Mouse (Mus musculus): ENCODE results near the gene Trp53tg5. TPM values are rescaled to one million over a fixed set of nuclear protein-coding genes. Genes with fewer than 3 reads are reported as not detected.

Gene Trp53tg5
- total and polyA plus RNA-seq, 3 experiments, result not detected

DNA sequence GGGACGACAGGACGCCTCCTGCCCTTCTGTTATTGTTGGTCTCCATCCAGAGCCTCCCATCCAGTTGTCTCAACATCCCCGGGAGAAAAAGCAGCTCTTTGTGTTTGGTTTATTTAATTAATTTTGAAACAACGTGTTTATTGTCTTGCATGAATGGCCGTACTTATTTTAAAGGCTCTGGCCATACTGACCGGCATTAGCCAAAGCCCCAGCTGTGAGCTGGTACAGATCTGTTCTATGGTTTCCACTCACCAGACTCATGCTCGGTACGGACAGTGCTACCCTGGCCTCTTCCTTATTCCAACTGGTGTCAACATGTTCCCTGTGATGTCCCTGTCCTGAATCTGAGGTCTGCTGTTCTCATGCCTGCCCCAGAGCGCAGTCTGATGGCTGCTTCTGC lies 42.4 kb upstream of the Trp53tg5 start:
- Histone ChIP-seq H3K9me3 (replicated peaks; ENCODE audit: low read length) (peaks cover 7% of the 10 kb centered on the region), H3K4me2 (ENCODE audit: insufficient read depth, low read depth, poor library complexity, severe bottlenecking) (no peak overlapping the region), H3K27me3 (replicated peaks) (peaks cover 9% of the 10 kb centered on the region), H3K79me2 (replicated peaks; ENCODE audit: control insufficient read depth, extremely low read depth, insufficient read depth, poor library complexity, severe bottlenecking) (no peaks in the 10 kb centered on the region), H3K36me3 (replicated peaks in 1 of 2; ENCODE audit: control insufficient read depth in 1 of 2, insufficient read depth in 1 of 2, low read length in 1 of 2) (peaks cover 0 to 8% of the 10 kb centered on the region in 2 experiments), H3K4me3 (replicated peaks in 1 of 3; ENCODE audit: low read depth in 2 of 3, low read length in 2 of 3, poor library complexity in 1 of 3) (no peak overlapping the region), H3K9ac (ENCODE audit: insufficient read depth, low read depth) (no peak overlapping the region), H3K27ac (ENCODE audit: insufficient read depth, low read depth) (no peak overlapping the region), H3K4me1 (ENCODE audit: control insufficient read depth in 1 of 2, insufficient read depth in 2 of 2) (peaks cover under 1 to 10% of the 10 kb centered on the region in 2 experiments)
- DNase-seq (ENCODE audit: extremely low read depth), result no peak
- dilution Hi-C loops (cut with MboI; ENCODE audit: extremely low pct_ligation_motif_present, extremely low pct_unique_long_range_greater_than_20kb, low sequenced_read_pairs), result no loop called here
- TF ChIP-seq ELF1 (IDR thresholded peaks at IDR 0.05; ENCODE audit: low read depth, low read length) (no peak), UBTF (IDR thresholded peaks at IDR 0.05; ENCODE audit: low read depth, low read length) (no peak)
- in situ Hi-C loops (cut with MboI; ENCODE audit: low pct_ligation_motif_present, low pct_unique_long_range_greater_than_20kb, low sequenced_read_pairs), result loop anchor here (5.0 kb wide), 1 partner anchor 109 kb away; the partner anchor contains the start of gene Matn4

DNA sequence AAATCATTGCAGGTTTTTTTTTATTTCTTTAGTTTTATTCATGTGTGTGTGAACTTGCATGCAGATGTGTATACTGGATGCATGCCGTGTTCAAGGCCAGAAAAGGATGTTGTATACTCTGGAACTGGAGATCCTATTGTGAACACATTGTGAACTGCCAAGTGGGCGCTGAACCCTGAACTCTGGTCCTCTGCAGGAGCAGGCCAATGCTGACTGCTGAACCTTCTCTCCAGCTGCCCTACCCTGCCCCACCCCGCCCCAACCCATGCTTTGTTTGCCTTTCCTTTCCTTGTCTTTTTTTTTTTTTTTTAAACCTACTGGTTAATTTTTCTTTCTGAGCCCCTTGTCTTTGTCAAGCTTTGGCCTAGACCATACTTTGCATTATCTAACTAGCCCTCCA lies 41.4 kb upstream of the Trp53tg5 start:
- DNase-seq (ENCODE audit: extremely low read depth), result no peak
- in situ Hi-C loops (cut with MboI; ENCODE audit: low pct_ligation_motif_present, low pct_unique_long_range_greater_than_20kb, low sequenced_read_pairs), result loop anchor here (5.0 kb wide), 1 partner anchor 108 kb away; the partner anchor contains the start of gene Matn4

DNA sequence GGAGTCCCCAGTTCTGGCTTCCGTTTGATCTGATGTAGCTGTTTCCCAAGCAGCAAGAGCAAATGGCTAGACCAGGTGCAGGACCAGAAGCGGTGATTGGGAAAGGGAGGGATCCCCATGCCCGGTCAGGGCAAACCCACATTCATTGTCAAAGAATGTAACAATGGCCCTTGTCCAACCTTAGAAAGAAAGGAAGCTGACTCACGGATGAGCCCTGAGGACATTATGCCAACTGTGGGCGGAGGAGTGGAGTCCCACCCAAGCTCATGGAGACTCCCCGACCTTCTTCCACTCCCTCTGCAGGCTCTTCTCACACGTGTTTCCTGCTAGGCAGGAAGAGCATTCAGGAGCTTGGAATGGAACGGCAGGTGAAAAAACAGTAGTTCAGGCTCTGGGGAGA lies 39.9 kb upstream of the Trp53tg5 start:
- Histone ChIP-seq H3K9me3 (replicated peaks; ENCODE audit: low read length) (peaks cover 7% of the 10 kb centered on the region), H3K27ac (ENCODE audit: insufficient read depth, low read depth) (no peak overlapping the region), H3K4me1 (ENCODE audit: control insufficient read depth in 1 of 2, insufficient read depth in 2 of 2) (no peaks in the 10 kb centered on the region), H3K4me3 (replicated peaks in 1 of 3; ENCODE audit: low read depth in 2 of 3, low read length in 2 of 3, poor library complexity in 1 of 3) (no peak overlapping the region), H3K27me3 (replicated peaks) (peaks cover 2% of the 10 kb centered on the region), H3K36me3 (replicated peaks in 1 of 2; ENCODE audit: control insufficient read depth in 1 of 2, insufficient read depth in 1 of 2, low read length in 1 of 2) (peaks cover 4 to 30% of the 10 kb centered on the region in 2 experiments), H3K9ac (ENCODE audit: insufficient read depth, low read depth) (no peak overlapping the region), H3K4me2 (ENCODE audit: insufficient read depth, low read depth, poor library complexity, severe bottlenecking) (no peak overlapping the region), H3K79me2 (replicated peaks; ENCODE audit: control insufficient read depth, extremely low read depth, insufficient read depth, poor library complexity, severe bottlenecking) (no peaks in the 10 kb centered on the region)
- dilution Hi-C loops (cut with MboI; ENCODE audit: extremely low pct_ligation_motif_present, extremely low pct_unique_long_range_greater_than_20kb, low sequenced_read_pairs), result no loop called here
- TF ChIP-seq SMC3 (IDR thresholded peaks at IDR 0.05; ENCODE audit: low read depth, low read length) (no peak), POLR2AphosphoS2 (IDR thresholded peaks at IDR 0.05; ENCODE audit: low read depth, low read length) (no peak), TBP (conservative IDR thresholded peaks at IDR 0.05; ENCODE audit: low read depth, low read length) (no peak)
- in situ Hi-C loops (cut with MboI; ENCODE audit: low pct_ligation_motif_present, low pct_unique_long_range_greater_than_20kb, low sequenced_read_pairs), result no loop called here
- DNase-seq (ENCODE audit: extremely low read depth), result no peak

More for the DNA sequence above, 41.4 kb upstream of the Trp53tg5 start:
- Histone ChIP-seq H3K9ac (ENCODE audit: insufficient read depth, low read depth) (no peak overlapping the region), H3K4me2 (ENCODE audit: insufficient read depth, low read depth, poor library complexity, severe bottlenecking) (no peak overlapping the region), H3K27ac (ENCODE audit: insufficient read depth, low read depth) (no peak overlapping the region), H3K9me3 (replicated peaks; ENCODE audit: low read length) (peaks cover 7% of the 10 kb centered on the region), H3K27me3 (replicated peaks) (peaks cover 9% of the 10 kb centered on the region), H3K36me3 (replicated peaks in 1 of 2; ENCODE audit: control insufficient read depth in 1 of 2, insufficient read depth in 1 of 2, low read length in 1 of 2) (peaks cover 0 to 17% of the 10 kb centered on the region in 2 experiments), H3K4me3 (replicated peaks in 1 of 3; ENCODE audit: low read depth in 2 of 3, low read length in 2 of 3, poor library complexity in 1 of 3) (no peak overlapping the region), H3K4me1 (ENCODE audit: control insufficient read depth in 1 of 2, insufficient read depth in 2 of 2) (peaks cover 0 to 4% of the 10 kb centered on the region in 2 experiments; a peak in 1 of 4 replicates), H3K79me2 (replicated peaks; ENCODE audit: control insufficient read depth, extremely low read depth, insufficient read depth, poor library complexity, severe bottlenecking) (no peaks in the 10 kb centered on the region)
- dilution Hi-C loops (cut with MboI; ENCODE audit: extremely low pct_ligation_motif_present, extremely low pct_unique_long_range_greater_than_20kb, low sequenced_read_pairs), result no loop called here
- TF ChIP-seq NRF1 (IDR thresholded peaks at IDR 0.05; ENCODE audit: low read depth, low read length) (no peak), MAZ (IDR thresholded peaks at IDR 0.05; ENCODE audit: low read depth, low read length) (no peak), TCF12 (IDR thresholded peaks at IDR 0.05; ENCODE audit: low read depth, low read length) (no peak), SMC3 (IDR thresholded peaks at IDR 0.05; ENCODE audit: low read depth, low read length) (no peak), UBTF (IDR thresholded peaks at IDR 0.05; ENCODE audit: low read depth, low read length) (no peak), USF2 (conservative IDR thresholded peaks at IDR 0.05; ENCODE audit: low read depth, low read length) (no peak), ELF1 (IDR thresholded peaks at IDR 0.05; ENCODE audit: low read depth, low read length) (no peak), MAX (IDR thresholded peaks at IDR 0.05; ENCODE audit: low read length) (no peak), MEF2A (IDR thresholded peaks at IDR 0.05; ENCODE audit: borderline replicate concordance, low read depth, low read length) (no peak), POLR2A (IDR thresholded peaks at IDR 0.05; ENCODE audit: low read depth, low read length) (no peak), PAX5 (IDR thresholded peaks at IDR 0.05; ENCODE audit: low read length) (no peak), CHD2 (IDR thresholded peaks at IDR 0.05; ENCODE audit: low read length) (no peak), EP300 (IDR thresholded peaks at IDR 0.05; ENCODE audit: low read length) (no peak), GABPA (IDR thresholded peaks at IDR 0.05; ENCODE audit: insufficient replicate concordance, low read depth, low read length) (no peak), ZC3H11A (IDR thresholded peaks at IDR 0.05; ENCODE audit: low read depth, low read length) (no peak), ETS1 (conservative IDR thresholded peaks at IDR 0.05; ENCODE audit: low read depth, low read length) (no peak)

Data from CH12.LX (cell line).